Mouse (Mus musculus) lung, postnatal 14 days (tissue): ENCODE measurements around the gene Keg1.
"Not testable (repeated sequence)": the region's sequence is repeated elsewhere in the genome, so short reads cannot be mapped to it uniquely, and the experiment has no call there.

ENCODE experiments used
- DNase-seq: peaks from one replicate; pipeline ENCODE4 v3.0.0; 2021

Gene Keg1

GRCm38 (mm10) chr19:12695590-12695989 is at the start of gene Keg1:
Gene Keg1 (plus strand): TSS chr19:12695786.
- DNase-seq = no peak

GRCm38 (mm10) chr19:12649511-12649910 is 46.1 kb upstream of the Keg1 start:
- DNase-seq = no peak

DNA sequence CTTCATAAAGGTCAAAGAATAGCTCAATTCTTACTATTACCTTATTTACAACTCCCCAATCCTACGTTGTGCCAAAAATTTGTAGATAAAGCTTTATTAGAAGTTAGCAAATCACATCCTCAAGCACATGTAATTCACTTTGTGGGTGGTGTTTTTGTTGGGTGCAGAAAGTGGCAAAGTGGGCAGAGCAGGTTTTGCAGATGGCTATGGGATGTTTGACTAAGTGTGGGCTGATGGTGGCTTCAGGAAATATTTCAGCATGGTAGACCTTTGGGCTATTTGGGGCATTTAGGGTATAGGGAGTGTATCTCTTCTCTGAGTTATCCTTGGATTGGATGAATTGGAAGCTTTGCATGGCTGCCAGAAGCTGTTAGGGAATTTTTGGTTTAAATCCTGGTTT is 29.4 kb upstream of the Keg1 start:
- no peak for DNase-seq

GRCm38 (mm10) chr19:12668601-12669000 is 27.0 kb upstream of the Keg1 start:
- not testable (repeated sequence) for DNase-seq

GRCm38 (mm10) chr19:12670139-12670538 is 25.4 kb upstream of the Keg1 start, which contains the start of gene Olfr1442:
Gene Olfr1442 (plus strand): TSS chr19:12670439.
- no peak for DNase-seq

DNA sequence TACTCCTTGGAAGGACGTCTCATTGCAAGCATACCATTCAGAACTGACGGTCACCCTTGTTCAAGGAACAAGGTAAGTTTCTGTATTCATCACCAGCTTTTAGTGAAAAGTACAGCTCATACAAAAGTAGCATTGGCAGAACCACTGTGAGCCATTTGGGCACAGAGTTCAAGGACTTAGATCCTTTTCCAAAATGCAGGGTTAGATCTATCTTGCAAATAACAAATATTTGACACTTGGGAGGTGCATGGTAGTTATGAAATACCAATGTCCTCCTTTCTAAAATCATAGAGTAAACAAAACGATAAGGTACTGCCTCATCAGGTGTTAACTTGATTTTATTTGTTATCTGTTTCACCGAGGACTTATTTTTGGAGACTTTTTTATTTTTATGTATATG is 24.5 kb upstream of the Keg1 start:
- no peak for DNase-seq

DNA sequence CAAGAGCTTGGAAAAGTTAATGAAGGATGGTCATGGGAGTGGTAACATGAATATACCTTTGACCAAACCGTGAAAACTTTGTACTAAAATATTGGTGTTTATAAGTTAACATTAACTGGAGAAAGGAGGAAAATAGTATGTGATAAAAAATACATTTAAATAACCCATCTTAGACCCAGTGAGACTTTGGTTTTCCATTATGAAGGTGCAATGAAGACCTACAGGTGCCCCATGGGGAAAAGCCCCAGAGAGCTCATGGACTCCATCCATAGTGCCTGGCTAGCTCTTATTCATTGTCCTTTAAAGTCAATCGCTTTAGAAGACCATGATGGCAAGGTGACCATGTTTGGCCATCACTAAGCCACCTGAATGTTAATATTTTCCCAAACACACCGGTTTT is 17.8 kb upstream of the Keg1 start, which contains the start of gene Olfr1443:
Olfr1443 (plus strand) TSS at position 301 of the 400 bp plus-strand sequence.
- DNase-seq = no peak

GRCm38 (mm10) chr19:12684638-12685037 is 10.9 kb upstream of the Keg1 start:
- no peak for DNase-seq

DNA sequence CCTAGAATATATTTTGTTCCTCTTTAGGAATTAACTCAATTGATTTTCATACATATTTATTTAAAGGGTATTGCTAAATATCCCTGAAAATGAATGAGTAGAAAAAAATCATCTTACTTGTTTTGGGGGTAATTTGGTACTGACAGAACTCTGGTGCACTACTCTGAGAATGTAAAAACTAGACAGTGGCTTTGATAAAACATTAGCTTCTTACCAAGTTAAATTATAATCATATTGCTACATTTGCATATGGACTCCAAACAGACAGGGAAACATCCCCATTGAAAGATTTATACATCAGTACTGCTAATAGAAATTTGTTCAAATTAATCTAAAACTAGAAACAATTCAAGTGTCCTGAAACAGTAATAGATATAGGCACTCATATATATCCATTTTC is 10.4 kb upstream of the Keg1 start:
- DNase-seq = no peak

- no peak for DNase-seq
These were observed 635 bp downstream of the Keg1 start for GRCm38 (mm10) chr19:12696221-12696620.

GRCm38 (mm10) chr19:12708458-12708857 is 12.9 kb downstream of the Keg1 start:
- DNase-seq = no peak

DNA sequence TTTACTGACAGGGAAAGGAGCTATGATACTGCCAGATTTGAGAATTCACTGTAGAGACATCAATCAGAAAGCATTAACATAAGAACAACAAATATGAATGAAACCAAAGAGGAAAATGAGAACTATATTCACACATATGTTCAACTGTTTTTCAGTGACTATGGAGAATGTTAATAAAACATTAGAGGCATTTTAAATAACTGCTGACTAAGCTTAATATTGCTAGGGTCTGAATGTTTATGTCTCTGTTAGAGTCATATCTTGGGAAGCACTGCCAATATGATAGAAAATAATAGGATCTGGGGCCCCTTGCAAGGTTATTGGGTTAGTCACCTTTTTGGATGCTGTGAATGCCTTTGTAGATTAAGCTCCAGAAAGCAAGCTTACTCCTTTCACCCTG is 13.4 kb downstream of the Keg1 start:
- DNase-seq = no peak

- no peak for DNase-seq
These were observed 23.6 kb downstream of the Keg1 start for GRCm38 (mm10) chr19:12719189-12719588.

DNA sequence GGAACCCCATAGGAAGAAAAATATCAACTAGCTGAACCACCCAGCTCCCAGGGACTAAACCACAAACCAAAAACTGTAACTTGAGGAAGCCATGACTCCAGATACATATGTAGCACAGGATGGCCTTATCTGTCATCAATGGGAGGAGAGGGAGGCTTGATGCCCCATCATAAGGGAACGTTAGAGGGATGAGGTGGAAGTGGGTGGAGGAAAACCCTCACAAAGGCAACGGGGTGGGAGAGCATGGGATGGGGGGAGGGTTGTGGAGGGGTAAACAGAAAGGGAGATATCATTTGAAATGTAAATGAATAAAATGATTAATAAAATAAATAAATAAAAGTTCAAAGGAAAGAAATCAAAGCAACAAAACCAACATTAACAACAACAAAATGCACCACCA is 24.9 kb downstream of the Keg1 start:
- DNase-seq = no peak

DNA sequence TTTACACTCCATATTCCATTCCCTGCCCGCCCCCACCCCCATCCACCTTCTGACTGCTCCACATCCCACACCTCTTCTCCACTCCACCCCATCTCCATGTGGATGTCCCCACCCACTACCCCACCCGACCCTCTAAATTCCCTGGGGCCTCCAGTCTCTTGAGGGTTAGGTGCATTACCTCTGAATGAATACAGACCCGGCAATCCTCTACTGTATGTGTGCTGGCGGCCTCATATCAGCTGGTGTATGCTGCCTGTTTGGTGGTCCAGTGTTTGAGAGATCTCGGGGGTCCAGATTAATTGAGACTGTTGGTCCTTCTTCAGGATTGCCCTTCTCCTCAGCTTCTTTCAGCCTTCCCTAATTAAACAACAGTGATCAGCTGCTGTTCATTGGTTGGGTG is 25.3 kb downstream of the Keg1 start:
- not testable (repeated sequence) for DNase-seq

DNA sequence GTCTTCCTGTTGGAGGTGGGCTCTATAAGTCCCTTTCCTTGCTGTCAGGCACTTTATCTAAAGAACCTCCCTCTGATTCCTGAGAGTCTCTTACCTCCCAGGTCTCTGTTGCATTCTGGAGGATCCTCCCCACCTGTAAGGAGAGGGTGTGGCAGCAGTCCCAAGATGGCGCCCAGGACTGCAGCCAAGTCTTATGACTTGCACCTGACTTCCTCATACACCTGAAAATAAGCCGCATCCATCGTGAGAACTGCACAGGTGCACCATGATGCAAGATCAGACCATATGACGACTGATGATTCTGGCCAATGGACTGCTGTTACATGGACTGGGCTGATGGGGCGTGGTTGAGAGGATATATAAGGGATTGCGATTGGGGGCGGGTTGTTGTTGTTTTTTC is 26.0 kb downstream of the Keg1 start:
- not testable (repeated sequence) for DNase-seq

GRCm38 (mm10) chr19:12722308-12722707 is 26.7 kb downstream of the Keg1 start:
- DNase-seq = peak; percentile 58

- DNase-seq = no peak
These were observed 30.3 kb downstream of the Keg1 start for GRCm38 (mm10) chr19:12725851-12726250.

GRCm38 (mm10) chr19:12731036-12731435 is 35.5 kb downstream of the Keg1 start:
- no peak for DNase-seq

DNA sequence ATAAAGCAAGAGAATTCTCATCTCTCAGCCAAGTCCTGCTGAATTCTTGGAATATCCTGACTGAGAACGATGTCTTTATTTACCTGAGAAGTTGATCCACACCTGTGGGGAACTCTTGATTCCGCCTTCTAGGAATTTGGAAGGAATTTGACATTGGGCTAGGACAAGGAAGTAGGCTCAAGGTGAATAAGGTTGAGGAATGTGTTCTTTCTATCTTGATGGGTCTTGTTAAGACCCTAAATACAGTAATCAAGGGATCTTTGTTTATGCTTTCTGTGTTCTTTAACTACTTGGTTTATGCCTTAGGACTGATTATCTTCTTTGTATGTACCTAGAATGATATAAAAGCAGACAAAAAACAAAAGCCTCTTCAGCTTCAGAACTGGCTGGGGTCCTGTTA is 36.4 kb downstream of the Keg1 start:
- no peak for DNase-seq

DNA sequence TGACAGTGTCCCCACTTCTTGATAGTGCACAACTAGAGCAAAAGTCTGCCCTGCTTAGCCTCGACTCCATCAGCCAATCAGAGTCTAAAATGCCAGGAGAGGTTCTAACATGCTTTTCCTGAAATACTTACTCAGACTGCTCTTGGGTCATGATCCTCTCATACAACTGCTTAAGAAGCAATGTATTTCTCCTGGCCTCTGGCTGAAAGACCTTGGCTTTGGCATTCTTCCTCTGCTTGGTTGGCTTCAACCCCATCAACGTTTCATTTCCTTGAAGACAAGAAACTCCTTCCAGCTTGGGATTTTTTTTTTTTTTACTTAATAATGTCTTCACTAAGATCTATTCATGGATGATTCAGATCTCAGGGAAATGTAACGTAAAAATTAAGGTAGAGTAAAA is 60.7 kb downstream of the Keg1 start:
- DNase-seq = no peak

- no peak for DNase-seq
These were observed 63.4 kb downstream of the Keg1 start for GRCm38 (mm10) chr19:12758936-12759478.

- no peak for DNase-seq
These were observed 64.1 kb downstream of the Keg1 start for GRCm38 (mm10) chr19:12759656-12760055.

GRCm38 (mm10) chr19:12762212-12763130 is 66.9 kb downstream of the Keg1 start:
- DNase-seq = peak; percentile 23
